Mouse (Mus musculus) embryonic fibroblast, embryonic 13.5 days (primary cell): ENCODE data around the gene Vkorc1. TPM values are rescaled to one million over a fixed set of nuclear protein-coding genes. Genes with fewer than 3 reads are reported as not detected.
"Not testable (repeated sequence)": the region's sequence is repeated elsewhere in the genome, so short reads cannot be mapped to it uniquely, and the experiment has no call there.

Experiments
- H3K27ac ChIP-seq: 2 replicates; pipeline ENCODE4 v1.5.1; 2012; ENCODE audit warnings: low read length, control low read depth, inconsistent platforms; ENCODE audit not compliant: insufficient read depth
- H3K4me1 ChIP-seq: 2 replicates; pipeline ENCODE4 v1.6.1; 2011; ENCODE audit warnings: low read length; ENCODE audit not compliant: control insufficient read depth, insufficient read depth
- H3K4me3 ChIP-seq: 2 replicates; pipeline ENCODE4 v1.5.1; 2011; ENCODE audit warnings: mild to moderate bottlenecking, control low read depth, low read length; ENCODE audit not compliant: insufficient read depth
- CTCF ChIP-seq: IDR thresholded peaks from 2 replicates; pipeline ENCODE4 v1.5.1; 2011; ENCODE audit warnings: mild to moderate bottlenecking, control low read depth, low read length, moderate library complexity, borderline replicate concordance; ENCODE audit not compliant: insufficient read depth
- POLR2A ChIP-seq: IDR thresholded peaks from 2 replicates; pipeline ENCODE4 v1.6.1; 2011; ENCODE audit warnings: low read depth, mild to moderate bottlenecking, control low read depth, low read length, moderate library complexity
- polyA plus RNA-seq: library from polyadenylated mRNA; stranded (reverse); fragments of >200 nt; gene quantifications from 2 replicates; pipeline ENCODE4 v1.2.4, GENCODE M21; 2011; ENCODE audit warnings: low read depth; ENCODE audit not compliant: missing spikeins, insufficient read length

Gene Vkorc1
- polyA plus RNA-seq, result 107 and 146 TPM in 2 replicates

DNA sequence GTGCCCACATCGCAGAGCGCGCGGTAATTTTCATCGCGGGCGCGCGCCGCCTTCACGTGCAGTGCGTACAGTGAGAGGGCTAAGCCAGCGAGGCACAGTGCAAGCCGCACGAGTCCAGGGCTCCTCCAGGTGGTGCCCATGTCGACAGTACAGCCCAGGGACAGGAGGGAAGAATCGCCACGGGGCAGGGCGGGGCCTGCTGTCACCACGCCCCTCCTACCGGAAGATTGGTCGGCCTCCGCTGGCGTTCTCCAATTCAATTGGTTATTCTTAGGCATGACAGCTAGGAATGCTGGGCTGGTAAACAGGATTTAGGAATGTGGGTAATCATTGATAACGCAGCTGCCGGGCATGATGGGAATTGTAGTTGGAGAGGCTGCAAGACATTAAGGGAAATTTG lies at the start of gene Vkorc1, which contains the start of gene Gm21974:
TSS of gene Vkorc1 (minus strand) at position 176 of the 400 bp plus-strand sequence.
TSS of gene Gm21974 (minus strand) at position 13 of the 400 bp plus-strand sequence.
- Histone ChIP-seq H3K27ac (no peak within 1 kb of the TSS; the same call in 1 of the 2 replicates), H3K4me1 (no peaks in the 10 kb centered on the region), H3K4me3 (peak within 1 kb of the TSS; percentile 64)
- TF ChIP-seq CTCF (peak; percentile 73; the same call in 1 of the 2 replicates), POLR2A (peak; percentile 91)

DNA sequence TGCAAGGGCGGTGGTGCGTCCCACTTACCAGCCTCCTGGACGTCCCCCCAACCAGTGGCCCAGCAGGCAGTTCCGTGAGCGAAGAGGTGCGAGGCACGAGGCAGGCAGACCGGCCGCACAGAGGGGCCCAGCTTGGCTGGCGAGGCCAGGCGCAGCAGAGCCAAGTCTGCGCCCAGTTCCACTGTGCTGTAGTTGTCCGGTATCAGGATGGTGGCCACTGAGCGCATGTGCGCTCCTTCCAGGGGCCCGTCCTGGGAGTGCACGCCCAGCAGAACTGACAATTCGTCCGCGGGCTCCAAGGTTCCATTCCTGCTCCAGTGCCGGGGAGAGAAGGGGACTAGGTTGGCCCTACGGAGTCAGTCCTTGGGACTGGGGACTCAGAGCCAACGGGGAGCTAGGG lies 49.2 kb upstream of the Vkorc1 start:
- H3K4me3 ChIP-seq, result no peak overlapping the region

DNA sequence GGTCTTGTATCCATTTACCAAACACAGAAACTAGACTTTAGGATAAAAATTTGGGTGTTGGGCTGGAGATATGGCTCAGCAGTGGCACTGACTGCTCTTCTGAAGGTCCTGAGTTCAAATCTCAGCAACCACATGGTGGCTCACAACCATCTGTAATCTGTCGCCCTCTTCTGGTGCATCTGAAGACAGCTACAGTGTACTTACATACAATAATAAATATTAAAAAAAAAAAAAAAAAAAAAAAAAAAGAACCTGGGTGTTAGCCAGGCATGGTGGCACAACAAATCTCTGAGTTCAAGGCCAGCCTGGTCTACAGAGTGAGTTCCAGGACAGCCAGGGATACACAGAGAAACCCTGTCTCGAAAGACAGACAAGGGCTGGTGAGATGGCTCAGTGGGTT lies 46.7 kb upstream of the Vkorc1 start:
- not testable (repeated sequence) for H3K4me1 ChIP-seq, H3K4me3 ChIP-seq, H3K27ac ChIP-seq

More for the DNA sequence above, 49.2 kb upstream of the Vkorc1 start:
- Histone ChIP-seq H3K4me1 (no peaks in the 10 kb centered on the region; the same call in 1 of the 2 replicates), H3K27ac (no peak overlapping the region)
- TF ChIP-seq POLR2A (peak; percentile 31; the same call in 1 of the 2 replicates), CTCF (no peak)

DNA sequence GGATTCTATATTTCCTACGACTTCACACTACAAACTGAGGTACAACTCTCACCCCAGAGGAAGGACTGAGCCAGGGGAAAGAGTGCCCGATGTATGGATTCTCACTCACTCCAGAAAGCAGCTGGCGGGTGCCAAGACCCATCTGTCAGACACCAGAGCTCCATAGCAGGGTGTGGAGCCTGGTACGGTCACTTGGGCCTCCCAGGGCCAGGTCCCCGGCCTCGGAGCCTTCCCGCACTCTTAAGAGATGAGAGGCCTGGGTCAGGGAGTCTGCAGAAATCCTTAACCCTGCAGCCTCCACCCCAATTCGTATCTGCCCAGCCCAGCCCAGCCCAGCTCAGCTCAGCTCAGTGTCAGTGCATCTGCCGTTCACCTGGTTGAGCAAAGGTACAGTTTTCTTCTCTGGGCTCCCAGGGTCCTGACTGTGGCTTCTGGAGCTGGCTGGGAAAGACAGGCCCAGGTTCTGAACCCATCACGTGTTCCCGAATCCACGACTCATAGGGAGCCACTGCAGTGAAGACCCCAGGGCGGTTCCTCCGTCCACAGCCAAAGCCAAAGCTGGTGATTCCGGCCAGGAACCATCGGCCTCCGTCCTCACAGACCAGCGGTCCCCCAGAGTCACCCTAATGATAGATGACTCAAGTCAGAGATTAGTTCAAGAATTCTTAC lies 40.9 kb upstream of the Vkorc1 start:
- no peak for TF ChIP-seq POLR2A
- TF ChIP-seq CTCF, result no peak
- H3K27ac ChIP-seq, result no peak overlapping the region
- H3K4me1 ChIP-seq, result peaks cover 12% of the 10 kb centered on the region
- H3K4me3 ChIP-seq, result peak overlapping the region; percentile 51

DNA sequence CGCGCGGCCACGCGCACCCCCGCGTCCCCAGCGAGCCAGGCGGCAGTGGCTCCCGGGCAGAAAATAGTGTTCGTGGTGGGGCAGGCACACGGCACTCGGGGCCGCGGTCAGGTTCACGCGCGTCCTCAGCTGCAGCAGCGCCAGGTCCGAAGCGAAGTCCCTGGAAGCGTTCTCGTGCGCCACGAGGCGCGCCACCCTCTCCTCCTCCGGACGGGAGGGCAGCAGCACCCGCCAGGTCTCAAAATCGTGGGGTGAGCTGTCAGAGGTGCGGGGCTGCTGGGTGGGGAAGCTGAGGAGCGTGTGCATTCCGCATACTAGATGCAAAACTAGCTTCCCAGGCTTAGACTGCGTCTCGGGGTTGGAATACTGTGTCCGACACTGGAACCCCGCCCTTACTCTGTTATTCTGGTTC lies 40.3 kb upstream of the Vkorc1 start:
- Histone ChIP-seq H3K27ac (no peak overlapping the region), H3K4me3 (peak overlapping the region; percentile 51), H3K4me1 (peaks cover 15% of the 10 kb centered on the region)
- TF ChIP-seq POLR2A, result no peak
- no peak for TF ChIP-seq CTCF

DNA sequence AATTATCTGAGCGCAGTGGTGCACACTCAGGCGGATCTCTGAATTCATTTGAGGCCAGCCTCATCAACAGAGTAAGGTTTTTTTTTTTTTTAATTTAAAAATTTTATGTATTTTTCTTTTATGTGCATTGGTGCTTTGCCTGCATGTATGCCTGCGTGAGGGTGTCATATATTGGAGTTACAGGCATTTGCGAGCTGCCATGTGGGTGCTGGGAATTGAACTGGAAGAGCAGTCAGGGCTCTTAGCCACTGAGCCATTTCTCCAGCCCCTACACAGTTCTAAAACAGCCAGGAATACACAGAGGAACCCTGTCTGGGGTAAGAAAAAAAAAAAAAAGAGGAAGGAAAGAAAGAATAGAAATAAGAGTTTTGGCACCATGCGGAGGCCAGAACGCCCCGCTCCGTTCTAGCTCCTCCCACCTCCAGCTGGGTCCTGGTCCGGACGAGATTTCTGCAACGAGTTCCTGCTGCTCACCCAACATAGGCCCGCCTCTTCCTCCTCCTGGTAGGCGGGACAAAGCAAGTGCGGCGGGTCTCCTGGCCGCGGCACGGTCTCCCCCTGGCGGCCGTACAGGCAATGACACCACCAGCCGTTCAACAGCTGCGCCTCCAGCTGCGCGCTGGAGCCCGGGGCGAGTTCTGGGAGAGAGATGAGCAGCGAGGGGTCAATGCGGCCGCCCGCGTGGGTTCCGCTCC lies 39.8 kb upstream of the Vkorc1 start:
- Histone ChIP-seq H3K4me1 (peaks cover 15% of the 10 kb centered on the region), H3K4me3 (peak overlapping the region; percentile 51), H3K27ac (peak overlapping the region; percentile 36)
- TF ChIP-seq CTCF (peak; percentile 67), POLR2A (peak; percentile 76)

DNA sequence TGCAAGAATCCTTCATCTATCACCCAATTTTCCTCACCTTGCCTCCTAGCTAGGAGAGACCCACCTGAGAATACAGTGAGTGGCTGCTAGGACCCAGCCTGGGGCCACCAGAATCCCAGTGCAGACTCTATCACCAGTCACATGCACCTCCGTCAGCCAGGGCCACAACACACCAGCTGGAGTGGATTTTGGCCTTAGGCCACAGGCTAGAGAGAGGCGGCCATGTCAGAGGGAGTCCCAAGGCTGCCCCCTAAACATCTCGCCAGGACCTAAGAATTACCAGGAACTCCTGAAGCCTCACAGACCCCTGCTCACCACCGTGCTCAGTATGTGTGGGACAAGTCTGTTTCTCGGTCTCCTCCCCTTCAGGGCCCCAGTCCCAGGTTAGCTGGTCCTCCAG lies 38.7 kb upstream of the Vkorc1 start:
- Histone ChIP-seq H3K27ac (no peak overlapping the region), H3K4me3 (no peak overlapping the region), H3K4me1 (peaks cover 15% of the 10 kb centered on the region)
- TF ChIP-seq CTCF (no peak), POLR2A (no peak)

DNA sequence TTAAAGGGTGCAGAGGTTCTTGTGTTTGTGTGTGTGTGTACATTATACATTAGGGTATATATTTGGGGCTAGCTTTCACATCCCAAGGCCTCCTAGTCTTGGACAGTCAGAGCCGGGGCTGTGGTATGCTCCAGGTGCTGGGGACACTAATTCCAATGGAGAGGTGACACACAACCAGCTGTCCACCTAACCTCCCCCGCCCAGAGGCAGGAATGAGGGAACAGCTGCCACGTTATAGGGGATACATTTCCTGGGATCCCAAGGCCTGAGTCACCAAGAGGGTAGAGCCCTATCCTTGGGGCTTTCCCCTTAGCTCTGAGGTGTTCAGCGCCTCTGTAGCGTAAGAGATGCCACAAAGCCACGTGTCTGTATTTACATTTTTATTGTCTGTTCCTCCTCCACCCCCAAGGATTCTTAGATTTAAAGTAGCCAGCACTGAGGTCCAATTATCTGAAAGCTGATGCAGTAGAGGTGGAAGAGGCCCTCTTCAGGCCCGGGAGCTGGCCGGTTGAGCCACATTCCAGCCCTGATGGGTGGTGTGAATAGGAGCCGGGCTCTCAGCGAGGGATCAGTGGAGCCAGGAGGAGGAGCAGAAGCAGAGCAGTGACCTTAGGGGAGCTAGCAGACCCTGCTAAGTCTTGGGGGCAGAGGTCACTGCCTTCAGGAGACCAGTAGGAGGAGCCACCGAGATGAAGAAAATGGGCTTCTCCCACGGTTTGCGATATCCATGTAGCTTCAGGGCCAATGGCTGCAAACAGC lies 37.0 kb upstream of the Vkorc1 start:
- H3K4me3 ChIP-seq, result no peak overlapping the region
- H3K27ac ChIP-seq, result peak overlapping the region; percentile 77
- TF ChIP-seq POLR2A (no peak), CTCF (no peak)
- peaks cover 15% of the 10 kb centered on the region for H3K4me1 ChIP-seq

DNA sequence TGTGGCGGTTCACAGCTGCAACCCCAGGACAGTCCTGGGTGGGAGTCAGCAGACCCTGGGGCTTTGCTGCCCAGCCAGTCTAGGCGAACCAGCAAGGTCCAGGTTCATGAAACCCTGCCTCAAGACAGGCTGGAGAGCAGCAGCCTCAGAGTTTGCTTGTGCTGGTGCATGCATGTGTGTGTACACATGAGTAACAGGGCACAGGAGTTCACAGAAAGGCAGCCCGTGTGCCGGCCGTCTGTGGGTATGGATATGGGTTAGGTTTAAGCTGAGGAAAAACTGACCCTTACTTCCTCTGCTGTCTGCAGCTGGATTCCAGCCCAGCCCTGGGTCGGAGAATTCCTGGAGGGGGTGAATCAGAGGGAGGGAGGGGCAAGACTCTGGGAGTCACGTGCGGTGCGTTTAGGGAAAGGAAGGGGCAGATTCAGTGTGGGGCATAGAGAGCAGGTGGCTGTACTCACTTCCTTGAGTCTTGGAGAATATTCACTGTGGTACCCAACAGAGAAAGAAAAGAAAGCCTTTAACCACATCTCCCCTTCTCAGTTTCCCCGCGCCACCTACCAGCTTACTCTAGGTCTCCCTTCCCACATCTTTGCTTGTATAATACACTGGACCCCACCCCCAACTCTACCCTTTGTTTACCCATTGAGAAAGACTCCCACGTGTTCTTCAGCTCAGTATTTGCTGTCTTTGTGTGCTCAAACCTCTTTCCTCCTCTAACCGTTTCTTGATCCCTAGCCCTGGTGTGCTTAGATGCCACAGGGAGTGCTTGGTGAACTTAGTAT lies 36.1 kb upstream of the Vkorc1 start:
- no peak for TF ChIP-seq POLR2A
- no peak for TF ChIP-seq CTCF
- Histone ChIP-seq H3K4me1 (peaks cover 15% of the 10 kb centered on the region), H3K27ac (peak overlapping the region; percentile 77), H3K4me3 (no peak overlapping the region)

DNA sequence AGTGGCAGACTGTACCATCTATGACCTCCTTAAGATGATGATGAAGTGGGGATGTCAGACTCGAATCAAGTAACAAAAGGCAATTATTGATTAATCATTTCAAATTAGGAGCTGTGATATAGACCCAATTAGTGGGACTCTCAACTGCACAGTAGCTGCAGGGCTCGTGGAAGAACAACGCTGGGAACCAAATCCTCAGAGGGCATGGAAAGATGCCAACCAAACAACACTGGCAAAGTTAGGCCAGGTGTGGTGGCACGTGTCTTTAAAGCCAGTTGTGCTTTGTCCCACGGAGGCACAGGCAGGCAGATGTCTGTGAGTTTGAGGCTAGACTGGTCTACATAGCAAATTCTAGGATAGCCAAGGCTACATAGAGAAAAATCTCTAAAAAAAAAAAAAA lies 35.2 kb upstream of the Vkorc1 start:
- TF ChIP-seq POLR2A (no peak), CTCF (no peak)
- no peak overlapping the region for H3K27ac ChIP-seq
- H3K4me3 ChIP-seq, result no peak overlapping the region
- peaks cover 15% of the 10 kb centered on the region for H3K4me1 ChIP-seq
